Mouse (Mus musculus) heart, postnatal 0 days (tissue): ENCODE measurements at regions not wholly inside any gene's neighbourhood (a gene's known extent, or its start where the extent isn't known, plus 50 kb on each side); places are given as distances from the start of the nearest gene placed in this dataset.

Source experiments
- CTCF ChIP-seq: IDR thresholded peaks from 2 replicates; pipeline ENCODE4 v1.5.1; 2016; ENCODE audit warnings: antibody characterized with exemption, control low read depth, low read depth
- EP300 ChIP-seq: IDR thresholded peaks from 2 replicates; pipeline ENCODE4 v1.6.1; 2016; ENCODE audit warnings: antibody characterized with exemption, low read depth

DNA sequence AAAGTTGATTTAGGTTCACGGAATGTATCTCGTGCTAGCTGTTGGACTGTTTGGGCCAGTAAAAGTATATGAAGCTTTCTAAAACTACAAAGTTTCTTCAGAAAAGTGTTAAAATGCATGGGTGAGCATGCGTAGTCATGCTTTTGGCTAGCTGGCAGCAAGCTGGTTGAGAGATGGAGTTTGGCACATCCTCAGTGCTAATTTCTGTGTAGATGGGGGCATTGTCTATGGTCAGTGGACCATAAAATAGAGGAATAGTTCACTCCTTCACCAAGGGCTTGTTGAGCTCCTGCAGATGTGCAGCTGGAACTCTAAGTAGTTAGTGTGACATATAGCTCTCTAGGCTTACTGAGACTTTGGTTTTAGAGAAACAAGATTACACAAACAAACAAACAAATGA, 107.8 kb downstream of the Btc start:
- no peak for TF ChIP-seq CTCF
- TF ChIP-seq EP300, result no peak
